Mouse (Mus musculus): Measurements from ENCODE around the gene Cdca5. TPM values are rescaled to one million over a fixed set of nuclear protein-coding genes. Genes with fewer than 3 reads are reported as not detected.

Cdca5 gene
- polyA plus RNA-seq, 1 experiment from 2014 or later, result 0.21 TPM

Other genes with a start within 250 kb of the Cdca5 start
- 104 TPM for gene Frmd8, start 209.7 kb upstream of the Cdca5 start, polyA plus RNA-seq (2017; shearing (Covaris generic))
- 18.4 TPM for gene Slc25a45, start 207.2 kb upstream of the Cdca5 start, polyA plus RNA-seq (2017; shearing (Covaris generic))
- gene Tigd3, start 190.8 kb upstream of the Cdca5 start, polyA plus RNA-seq (2017; shearing (Covaris generic)), result 0.61 TPM
- gene Dpf2, start 172.0 kb upstream of the Cdca5 start, polyA plus RNA-seq (2017; shearing (Covaris generic)), result 113 TPM
- not detected for gene Cdc42ep2, start 160.2 kb upstream of the Cdca5 start, polyA plus RNA-seq (2017; shearing (Covaris generic))
- gene Pola2, start 120.8 kb upstream of the Cdca5 start, polyA plus RNA-seq (2017; shearing (Covaris generic)), result 38.4 TPM
- gene Slc22a20, start 98.8 kb upstream of the Cdca5 start, polyA plus RNA-seq (2017; shearing (Covaris generic)), result not detected
- 46.7 TPM for gene Capn1, start 69.1 kb upstream of the Cdca5 start, polyA plus RNA-seq (2017; shearing (Covaris generic))
- 54.6 TPM for gene Syvn1, start 38.4 kb upstream of the Cdca5 start, polyA plus RNA-seq (2017; shearing (Covaris generic))
- gene Mrpl49, start 27.2 kb upstream of the Cdca5 start, polyA plus RNA-seq (2017; shearing (Covaris generic)), result 21.8 TPM
- 985 TPM for gene Fau, start 27.1 kb upstream of the Cdca5 start, polyA plus RNA-seq (2017; shearing (Covaris generic))
- 17.6 TPM for gene Znhit2, start 23.8 kb upstream of the Cdca5 start, polyA plus RNA-seq (2017; shearing (Covaris generic))
- gene Tm7sf2, start 16.6 kb upstream of the Cdca5 start, polyA plus RNA-seq (2017; shearing (Covaris generic)), result 7.2 TPM
- 67.1 TPM for gene Vps51, start 7.8 kb upstream of the Cdca5 start, polyA plus RNA-seq (2017; shearing (Covaris generic))
- not detected for gene Tmem262, start 5.0 kb upstream of the Cdca5 start, polyA plus RNA-seq (2017; shearing (Covaris generic))
- 0.60 TPM for gene Gm28374, start 2.7 kb upstream of the Cdca5 start, polyA plus RNA-seq (2017; shearing (Covaris generic))
- 20.0 TPM for gene Zfpl1, start within 50 bp of the Cdca5 start, polyA plus RNA-seq (2017; shearing (Covaris generic))
- not detected for gene AC131692.1, start 9.4 kb downstream of the Cdca5 start, polyA plus RNA-seq (2017; shearing (Covaris generic))
- not detected for gene Naaladl1, start 20.8 kb downstream of the Cdca5 start, polyA plus RNA-seq (2017; shearing (Covaris generic))
- 6.3 TPM for gene Sac3d1, start 33.7 kb downstream of the Cdca5 start, polyA plus RNA-seq (2017; shearing (Covaris generic))
- gene Snx15, start 43.3 kb downstream of the Cdca5 start, polyA plus RNA-seq (2017; shearing (Covaris generic)), result 25.6 TPM
- gene Batf2, start 56.0 kb downstream of the Cdca5 start, polyA plus RNA-seq (2017; shearing (Covaris generic)), result not detected
- 25.1 TPM for gene Arl2, start 56.6 kb downstream of the Cdca5 start, polyA plus RNA-seq (2017; shearing (Covaris generic))
- not detected for gene Majin, start 99.4 kb downstream of the Cdca5 start, polyA plus RNA-seq (2017; shearing (Covaris generic))
- gene Gpha2, start 141.4 kb downstream of the Cdca5 start, polyA plus RNA-seq (2017; shearing (Covaris generic)), result not detected
- gene Ppp2r5b, start 150.9 kb downstream of the Cdca5 start, polyA plus RNA-seq (2017; shearing (Covaris generic)), result 19.1 TPM
- 79.4 TPM for gene Atg2a, start 156.7 kb downstream of the Cdca5 start, polyA plus RNA-seq (2017; shearing (Covaris generic))
- 34.0 TPM for gene Ehd1, start 191.7 kb downstream of the Cdca5 start, polyA plus RNA-seq (2017; shearing (Covaris generic))
- 0.35 TPM for gene Cdc42bpg, start 221.5 kb downstream of the Cdca5 start, polyA plus RNA-seq (2017; shearing (Covaris generic))
- 30.0 TPM for gene Men1, start 250.0 kb downstream of the Cdca5 start, polyA plus RNA-seq (2017; shearing (Covaris generic))

Data from effector memory CD4-positive, alpha-beta T cell, adult 5 months (primary cell).